Mouse (Mus musculus): ENCODE data around the gene Rftn2. TPM values are rescaled to one million over a fixed set of nuclear protein-coding genes. Genes with fewer than 3 reads are reported as not detected.

Gene Rftn2
- polyA plus RNA-seq, 1 experiment from 2014 or later, result 9.7 TPM

DNA sequence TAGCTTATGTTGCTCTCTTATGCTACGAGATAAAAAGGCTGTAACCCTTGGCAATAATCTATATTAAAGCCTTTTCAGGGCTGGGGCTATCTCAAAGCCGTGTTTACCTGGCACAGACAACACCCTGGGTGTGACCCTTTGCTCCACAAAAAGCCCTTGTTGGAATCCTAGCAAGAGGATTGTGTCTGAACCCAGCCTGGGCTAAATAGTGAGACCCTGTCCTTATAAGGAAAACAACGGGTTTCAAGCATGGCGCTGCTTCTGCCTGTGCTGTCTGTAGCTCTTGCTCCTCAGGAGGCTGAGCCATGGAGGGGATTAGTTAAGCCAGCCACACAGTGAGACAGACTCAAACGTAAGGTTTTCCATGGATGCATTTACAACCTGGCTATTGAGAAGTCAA, 63.8 kb downstream of the Rftn2 start:
- Histone ChIP-seq H3K9me3 (replicated peaks) (no peaks in the 10 kb centered on the region), H3K4me3 (replicated peaks) (no peak overlapping the region), H3K27me3 (replicated peaks) (no peaks in the 10 kb centered on the region), H3K36me3 (peaks cover 10% of the 10 kb centered on the region), H3K4me2 (no peak overlapping the region), H3K27ac (replicated peaks) (no peak overlapping the region), H3K4me1 (no peaks in the 10 kb centered on the region), H3K9ac (replicated peaks) (no peak overlapping the region)
- ATAC-seq (ENCODE audit: low FRiP score), result no peak
- WGBS, result 69% methylated on average over 5 of the region's 5 CpGs

DNA sequence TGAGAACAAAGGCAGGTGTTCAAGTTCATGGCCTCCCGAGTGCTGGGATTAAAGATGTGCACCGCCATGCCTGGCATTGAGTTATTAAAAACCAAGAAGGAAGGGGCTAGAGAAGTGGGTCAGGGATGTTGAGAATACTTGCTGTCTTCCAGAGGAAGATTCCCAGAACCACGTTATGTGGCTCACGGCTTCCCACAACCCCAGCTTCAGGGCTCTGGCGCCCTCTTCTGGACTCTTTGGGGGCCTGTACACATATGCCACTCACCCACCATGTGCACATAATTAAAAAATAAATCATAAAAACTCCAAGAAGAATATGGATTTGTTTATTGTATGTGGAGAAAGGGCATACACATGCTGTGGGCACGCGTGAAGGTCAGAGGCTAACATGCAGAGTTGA, 64.7 kb downstream of the Rftn2 start:
- Histone ChIP-seq H3K4me3 (replicated peaks) (no peak overlapping the region), H3K9ac (replicated peaks) (no peak overlapping the region), H3K36me3 (peaks cover 19% of the 10 kb centered on the region), H3K4me1 (no peaks in the 10 kb centered on the region), H3K27me3 (replicated peaks) (no peaks in the 10 kb centered on the region), H3K27ac (replicated peaks) (peak overlapping the region; percentile 64; the same call in 1 of the 2 replicates), H3K4me2 (no peak overlapping the region), H3K9me3 (replicated peaks) (no peaks in the 10 kb centered on the region)
- no peak; the same call in 1 of the 2 replicates for ATAC-seq (ENCODE audit: low FRiP score)
- 74% methylated on average over 7 of the region's 7 CpGs for WGBS

DNA sequence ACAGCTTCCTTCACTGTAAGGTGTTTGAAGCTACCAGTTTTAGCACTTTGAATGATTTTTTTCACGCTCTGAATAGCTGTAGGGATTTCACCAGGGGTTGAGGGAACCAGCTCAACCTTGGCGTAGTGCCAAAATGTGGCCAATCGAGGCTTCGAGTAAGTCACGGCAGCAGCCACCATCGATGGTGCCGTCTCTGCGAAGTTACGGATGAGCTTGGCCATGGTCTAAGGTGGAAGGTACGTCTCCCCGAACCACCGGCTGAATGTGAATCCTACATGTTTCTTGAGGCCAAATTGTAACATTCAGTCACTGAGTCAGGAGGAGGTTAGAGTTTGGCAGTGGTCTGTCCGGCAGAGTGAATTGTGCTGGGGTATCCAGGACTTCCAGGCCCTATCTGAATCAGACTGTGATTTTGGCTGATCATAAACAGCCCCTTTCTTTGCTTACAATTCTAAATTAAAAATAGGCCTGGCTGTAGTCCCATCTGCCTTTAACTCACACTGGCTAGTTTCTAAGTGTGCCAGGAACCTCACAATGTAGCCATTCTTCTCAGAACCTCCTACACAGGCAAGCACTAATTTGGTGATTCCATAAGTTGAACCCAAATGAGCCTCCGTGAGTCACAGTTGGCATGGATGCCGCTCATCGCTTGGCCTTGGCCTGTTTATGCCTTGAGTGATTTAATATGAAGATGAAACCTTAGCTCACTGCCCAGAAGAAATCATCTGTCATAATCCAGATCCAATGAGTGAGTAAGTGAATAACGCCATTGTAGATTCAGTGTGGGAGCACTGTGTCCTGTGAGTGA, 65.5 kb downstream of the Rftn2 start:
- peak; percentile 69 for ATAC-seq (ENCODE audit: low FRiP score)
- 78% methylated on average over 17 of the region's 17 CpGs for WGBS

DNA sequence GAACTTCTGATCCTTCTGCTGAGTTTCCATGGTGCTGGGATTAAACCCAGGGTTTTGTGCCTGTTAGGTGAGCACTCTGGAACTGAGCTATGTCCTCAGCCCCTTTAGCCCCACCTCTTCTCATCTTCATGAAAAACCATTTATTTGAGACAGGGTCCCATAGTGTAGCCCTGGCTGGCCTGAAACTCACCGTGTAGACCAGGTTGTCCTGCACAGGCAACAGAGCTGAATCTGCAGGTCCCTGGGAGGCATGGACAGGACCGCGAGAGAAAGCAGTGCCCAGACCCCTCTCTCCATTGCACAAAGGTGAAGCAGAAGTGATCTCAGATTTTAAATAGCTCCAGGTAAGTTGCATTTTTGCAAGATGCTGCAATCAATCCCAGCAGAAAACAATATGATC, 66.4 kb downstream of the Rftn2 start:
- H3K36me3 ChIP-seq, result peaks cover 34% of the 10 kb centered on the region
- no peak overlapping the region for H3K4me3 ChIP-seq (replicated peaks)
- no peak overlapping the region for H3K9ac ChIP-seq (replicated peaks)
- H3K27ac ChIP-seq (replicated peaks), result peak overlapping the region; percentile 61
- H3K4me2 ChIP-seq, result no peak overlapping the region
- no peaks in the 10 kb centered on the region for H3K4me1 ChIP-seq
- no peaks in the 10 kb centered on the region for H3K27me3 ChIP-seq (replicated peaks)
- no peaks in the 10 kb centered on the region for H3K9me3 ChIP-seq (replicated peaks)
- no peak for ATAC-seq (ENCODE audit: low FRiP score)
- WGBS, result 90% methylated on average over 3 of the region's 3 CpGs

More for the DNA sequence above, 65.5 kb downstream of the Rftn2 start:
- no peaks in the 10 kb centered on the region for H3K4me1 ChIP-seq
- no peaks in the 10 kb centered on the region for H3K27me3 ChIP-seq (replicated peaks)
- peak overlapping the region; percentile 64 for H3K27ac ChIP-seq (replicated peaks)
- peaks cover 27% of the 10 kb centered on the region for H3K36me3 ChIP-seq
- H3K9me3 ChIP-seq (replicated peaks), result no peaks in the 10 kb centered on the region
- no peak overlapping the region for H3K4me2 ChIP-seq
- H3K4me3 ChIP-seq (replicated peaks), result no peak overlapping the region
- H3K9ac ChIP-seq (replicated peaks), result no peak overlapping the region

DNA sequence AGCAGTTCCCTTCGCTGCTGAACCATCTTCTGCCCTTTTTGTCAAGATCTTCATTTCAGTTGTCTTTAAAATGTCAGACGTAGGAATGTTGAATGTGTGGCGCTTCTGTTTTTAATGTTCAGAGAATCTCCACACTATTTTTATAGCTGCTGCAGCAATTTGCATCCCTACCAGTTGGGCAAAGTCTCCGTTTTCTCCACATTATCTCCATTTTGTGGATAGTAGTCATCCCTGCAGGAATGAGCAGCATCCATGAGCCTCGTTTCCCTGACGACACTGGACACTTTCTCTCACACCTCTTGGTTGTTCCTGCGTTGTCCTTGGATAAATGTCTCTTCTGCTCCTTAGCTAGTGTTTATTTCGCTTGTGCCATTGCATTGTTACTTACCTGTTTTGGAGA, 67.8 kb downstream of the Rftn2 start:
- H3K36me3 ChIP-seq, result peaks cover 41% of the 10 kb centered on the region
- no peak overlapping the region for H3K27ac ChIP-seq (replicated peaks)
- no peaks in the 10 kb centered on the region for H3K27me3 ChIP-seq (replicated peaks)
- H3K9ac ChIP-seq (replicated peaks), result no peak overlapping the region
- no peak overlapping the region for H3K4me3 ChIP-seq (replicated peaks)
- no peaks in the 10 kb centered on the region for H3K9me3 ChIP-seq (replicated peaks)
- ATAC-seq (ENCODE audit: low FRiP score), result no peak
- WGBS, result 93% methylated on average over 8 of the region's 8 CpGs
- no peaks in the 10 kb centered on the region for H3K4me1 ChIP-seq
- no peak overlapping the region for H3K4me2 ChIP-seq

DNA sequence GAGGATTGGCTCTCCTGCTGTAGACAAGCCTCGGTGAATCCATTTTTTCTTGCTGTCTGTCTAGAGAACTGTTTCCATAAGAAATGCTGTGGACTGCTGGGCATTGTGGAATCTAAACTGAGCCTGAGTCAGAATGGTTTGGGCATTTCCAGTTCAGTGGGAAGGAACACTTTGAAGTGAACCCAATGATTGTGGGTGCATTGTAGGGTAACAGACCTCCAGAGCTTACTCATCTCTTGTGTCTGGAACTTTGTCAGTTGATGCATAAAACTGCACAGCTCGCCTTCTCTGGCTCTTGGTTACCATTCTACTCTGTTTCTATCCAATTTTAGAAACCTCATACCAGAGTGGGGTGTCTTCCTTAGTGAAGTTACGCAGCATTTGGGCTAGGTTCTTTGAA, 68.4 kb downstream of the Rftn2 start:
- Histone ChIP-seq H3K4me1 (no peaks in the 10 kb centered on the region), H3K36me3 (peaks cover 43% of the 10 kb centered on the region), H3K9ac (replicated peaks) (no peak overlapping the region), H3K4me3 (replicated peaks) (no peak overlapping the region), H3K27me3 (replicated peaks) (no peaks in the 10 kb centered on the region), H3K9me3 (replicated peaks) (no peaks in the 10 kb centered on the region), H3K4me2 (no peak overlapping the region), H3K27ac (replicated peaks) (no peak overlapping the region)
- no peak for ATAC-seq (ENCODE audit: low FRiP score)
- WGBS, result 96% methylated on average over 3 of the region's 3 CpGs

DNA sequence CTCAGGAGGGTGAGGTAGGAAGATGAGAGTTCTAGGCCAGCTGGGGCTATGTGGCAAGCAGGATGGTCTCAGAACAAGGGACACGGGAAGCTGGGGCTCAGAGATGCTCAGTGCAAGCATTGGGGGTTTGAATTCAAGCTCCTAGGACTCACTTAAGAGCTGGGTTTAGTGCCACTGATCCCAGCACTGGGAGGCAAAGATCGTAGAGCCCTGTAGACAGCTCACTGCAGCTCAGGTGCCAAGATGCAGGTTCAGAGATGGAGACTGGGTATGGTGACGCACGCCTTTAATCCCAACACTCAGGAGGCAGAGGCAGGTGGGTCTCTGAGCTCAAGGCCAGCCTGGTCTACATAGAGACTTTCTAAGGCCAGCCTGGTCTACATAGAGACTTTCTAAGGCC, 69.3 kb downstream of the Rftn2 start:
- Histone ChIP-seq H3K27ac (replicated peaks) (no peak overlapping the region), H3K4me2 (no peak overlapping the region), H3K4me3 (replicated peaks) (no peak overlapping the region), H3K27me3 (replicated peaks) (no peaks in the 10 kb centered on the region), H3K9me3 (replicated peaks) (no peaks in the 10 kb centered on the region), H3K36me3 (peaks cover 44% of the 10 kb centered on the region), H3K9ac (replicated peaks) (no peak overlapping the region), H3K4me1 (no peaks in the 10 kb centered on the region)
- 97% methylated on average over 4 of the region's 4 CpGs for WGBS
- ATAC-seq (ENCODE audit: low FRiP score), result no peak

DNA sequence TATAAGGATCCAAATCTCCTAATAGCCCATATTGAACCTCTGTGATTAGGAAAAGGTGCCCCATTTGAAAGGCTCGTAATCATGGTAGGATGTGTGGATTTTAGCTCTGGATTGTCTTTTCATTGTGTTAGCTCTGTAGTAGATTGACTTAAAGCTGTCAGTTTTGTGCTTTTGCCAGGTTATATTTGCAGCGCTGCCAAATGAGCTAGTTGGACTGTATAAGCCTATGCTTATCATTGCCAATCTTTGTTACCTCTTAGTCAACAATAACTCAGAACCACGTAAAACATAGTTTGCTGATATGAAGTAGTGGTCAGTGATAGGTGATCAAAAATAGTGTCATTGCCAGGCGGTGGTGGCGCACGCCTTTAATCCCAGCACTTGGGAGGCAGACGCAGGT, 81.0 kb downstream of the Rftn2 start:
- Histone ChIP-seq H3K27ac (replicated peaks) (no peak overlapping the region), H3K9ac (replicated peaks) (no peak overlapping the region), H3K4me3 (replicated peaks) (no peak overlapping the region), H3K36me3 (peaks cover 29% of the 10 kb centered on the region), H3K27me3 (replicated peaks) (no peaks in the 10 kb centered on the region), H3K9me3 (replicated peaks) (no peaks in the 10 kb centered on the region), H3K4me1 (no peaks in the 10 kb centered on the region), H3K4me2 (no peak overlapping the region)
- ATAC-seq (ENCODE audit: low FRiP score), result no peak
- 96% methylated on average over 7 of the region's 7 CpGs for WGBS

DNA sequence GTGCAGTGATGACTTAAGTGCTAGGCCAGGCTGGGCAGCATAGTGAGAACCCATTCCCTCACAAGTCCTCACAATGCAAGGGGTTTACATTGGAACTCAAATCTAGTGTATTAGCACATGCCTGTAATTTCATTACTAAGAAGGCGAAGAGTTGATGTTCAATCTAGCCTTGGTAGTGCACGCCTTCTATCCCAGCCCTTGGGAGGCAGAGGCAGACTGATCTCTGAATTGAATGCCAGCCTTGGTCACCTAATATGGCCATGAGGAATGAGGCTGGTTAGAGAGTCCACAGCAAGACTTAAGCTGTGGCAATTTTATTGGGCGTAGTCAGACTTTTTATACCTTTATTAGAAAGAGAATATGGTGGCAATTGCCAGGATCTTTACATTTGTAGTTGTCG, 82.2 kb downstream of the Rftn2 start:
- Histone ChIP-seq H3K27me3 (replicated peaks) (no peaks in the 10 kb centered on the region), H3K27ac (replicated peaks) (no peak overlapping the region), H3K9ac (replicated peaks) (no peak overlapping the region), H3K9me3 (replicated peaks) (no peaks in the 10 kb centered on the region), H3K36me3 (peaks cover 26% of the 10 kb centered on the region), H3K4me3 (replicated peaks) (no peak overlapping the region), H3K4me2 (no peak overlapping the region), H3K4me1 (no peaks in the 10 kb centered on the region)
- no peak for ATAC-seq (ENCODE audit: low FRiP score)
- 97% methylated on average over 4 of the region's 4 CpGs for WGBS

DNA sequence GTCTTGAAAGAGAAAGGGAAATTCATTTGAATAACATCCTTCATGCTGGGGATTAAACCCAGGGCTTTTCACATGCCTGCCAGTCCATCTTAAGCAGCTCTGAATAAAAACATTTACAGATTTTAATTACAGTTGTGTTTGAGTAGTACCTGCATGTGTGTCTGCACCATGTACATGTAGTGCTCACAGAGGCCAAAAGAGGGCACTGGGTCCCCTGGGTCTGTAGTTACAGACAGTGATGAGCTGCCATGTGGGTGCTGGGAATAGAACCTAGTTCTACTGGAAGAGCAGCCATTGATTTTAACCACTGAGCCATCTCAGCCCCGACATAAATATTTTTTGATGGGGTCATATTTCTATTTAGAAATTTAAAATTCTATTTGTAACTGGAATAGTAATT, 90.7 kb downstream of the Rftn2 start:
- H3K36me3 ChIP-seq, result peaks cover 9% of the 10 kb centered on the region
- no peak for ATAC-seq (ENCODE audit: low FRiP score)
- H3K9ac ChIP-seq (replicated peaks), result no peak overlapping the region
- no peaks in the 10 kb centered on the region for H3K9me3 ChIP-seq (replicated peaks)
- peaks cover 20% of the 10 kb centered on the region for H3K4me1 ChIP-seq
- no peak overlapping the region for H3K27ac ChIP-seq (replicated peaks)
- H3K4me3 ChIP-seq (replicated peaks), result no peak overlapping the region
- H3K27me3 ChIP-seq (replicated peaks), result no peaks in the 10 kb centered on the region
- H3K4me2 ChIP-seq, result no peak overlapping the region
- WGBS, result 100% methylated on average over 1 of the region's 1 CpGs

DNA sequence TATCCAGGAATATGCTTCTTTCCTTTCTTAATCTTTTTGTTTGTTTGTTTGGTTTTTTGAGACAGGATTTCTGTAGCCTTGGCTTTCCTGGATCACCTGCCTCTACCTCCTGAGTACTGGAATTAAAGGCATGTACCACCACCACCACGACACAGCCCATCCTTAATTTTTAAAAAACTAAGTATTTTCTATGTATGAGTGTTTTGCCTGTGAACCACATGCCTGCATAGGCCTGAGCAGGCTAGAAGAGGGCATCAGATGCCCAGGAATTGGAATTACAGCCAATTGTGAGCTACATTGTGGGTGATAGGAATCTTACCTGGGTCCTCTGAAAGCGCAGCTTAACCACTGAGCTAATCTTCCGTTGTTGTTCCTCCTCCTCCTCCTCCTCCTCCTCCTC, 92.3 kb downstream of the Rftn2 start:
- H3K4me2 ChIP-seq, result no peak overlapping the region
- H3K4me3 ChIP-seq (replicated peaks), result no peak overlapping the region
- 95% methylated on average over 3 of the region's 3 CpGs for WGBS
- no peak for ATAC-seq (ENCODE audit: low FRiP score)
- no peak overlapping the region for H3K27ac ChIP-seq (replicated peaks)
- H3K36me3 ChIP-seq, result no peaks in the 10 kb centered on the region
- H3K27me3 ChIP-seq (replicated peaks), result no peaks in the 10 kb centered on the region
- H3K9ac ChIP-seq (replicated peaks), result no peak overlapping the region
- no peaks in the 10 kb centered on the region for H3K9me3 ChIP-seq (replicated peaks)
- H3K4me1 ChIP-seq, result peaks cover 25% of the 10 kb centered on the region

DNA sequence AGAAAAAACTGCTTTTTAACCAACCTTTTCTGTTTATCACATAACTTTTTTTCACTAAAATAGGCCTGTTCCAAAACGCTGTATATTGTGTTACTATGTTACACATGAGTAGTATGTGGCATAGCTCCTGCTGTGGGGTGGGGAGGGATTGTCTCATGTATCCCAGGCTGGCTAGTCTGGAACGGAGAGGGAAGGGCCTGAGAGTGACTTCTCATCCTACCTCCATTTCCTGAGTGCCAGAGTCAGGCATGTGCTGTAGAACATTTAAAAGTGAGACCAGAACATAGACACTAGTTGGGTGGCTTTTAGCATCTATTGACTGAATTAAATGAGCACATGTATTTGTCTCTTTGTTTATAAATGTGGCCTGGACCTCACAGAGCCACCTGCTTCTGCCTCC, 93.4 kb downstream of the Rftn2 start:
- Histone ChIP-seq H3K4me2 (no peak overlapping the region), H3K4me3 (replicated peaks) (no peak overlapping the region), H3K9ac (replicated peaks) (no peak overlapping the region), H3K27me3 (replicated peaks) (no peaks in the 10 kb centered on the region), H3K36me3 (no peaks in the 10 kb centered on the region), H3K27ac (replicated peaks) (no peak overlapping the region), H3K4me1 (peaks cover 25% of the 10 kb centered on the region), H3K9me3 (replicated peaks) (no peaks in the 10 kb centered on the region)
- WGBS, result 73% methylated on average over 2 of the region's 2 CpGs
- no peak for ATAC-seq (ENCODE audit: low FRiP score)

Data from neural tube, embryonic 15.5 days (tissue).